Mouse (Mus musculus) forebrain, embryonic 13.5 days (tissue): ENCODE measurements around the gene Rpain. TPM values are rescaled to one million over a fixed set of nuclear protein-coding genes. Genes with fewer than 3 reads are reported as not detected.

ENCODE experiments used
- ATAC-seq: fragments of 200-750 bp; cut with Nextera tagmentation; 2 replicates; pipeline ENCODE4 v1.8.0; 2017
- H3K27ac ChIP-seq: fragments of 300-500 bp; sonication (generic); 2 replicates; pipeline ENCODE4 v1.5.1; 2015; ENCODE audit warnings: inconsistent platforms, mild to moderate bottlenecking, moderate library complexity
- H3K27me3 ChIP-seq: fragments of 300-500 bp; sonication (generic); 2 replicates; pipeline ENCODE4 v1.6.1; 2015; ENCODE audit warnings: mild to moderate bottlenecking, inconsistent platforms
- H3K36me3 ChIP-seq: fragments of 300-500 bp; sonication (generic); 2 replicates; pipeline ENCODE4 v1.6.1; 2015; ENCODE audit warnings: mild to moderate bottlenecking, inconsistent platforms; ENCODE audit not compliant: poor library complexity, severe bottlenecking
- H3K4me1 ChIP-seq: fragments of 300-500 bp; sonication (generic); 2 replicates; pipeline ENCODE4 v1.6.1; 2015; ENCODE audit warnings: inconsistent platforms
- H3K4me2 ChIP-seq: fragments of 300-500 bp; sonication (generic); 2 replicates; pipeline ENCODE4 v1.6.1; 2015; ENCODE audit warnings: inconsistent platforms, mild to moderate bottlenecking, moderate library complexity
- H3K4me3 ChIP-seq: fragments of 300-500 bp; sonication (generic); 2 replicates; pipeline ENCODE4 v1.5.1; 2015; ENCODE audit warnings: mild to moderate bottlenecking, inconsistent platforms
- H3K9ac ChIP-seq: fragments of 300-500 bp; sonication (generic); 2 replicates; pipeline ENCODE4 v1.6.1; 2015; ENCODE audit warnings: mild to moderate bottlenecking, inconsistent platforms
- H3K9me3 ChIP-seq: fragments of 300-500 bp; sonication (generic); replicated peaks from 2 replicates; pipeline ENCODE4 v1.6.1; 2016; ENCODE audit warnings: inconsistent platforms
- WGBS: fragments of 180-500 bp; shearing (Covaris S2); methylation state at CpG from one replicate; pipeline ENCODE4 v1.1.7; 2015; 5-methylcytosine and 5-hydroxymethylcytosine counted together
- polyA plus RNA-seq: library from polyadenylated mRNA; unstranded; fragments of >200 nt; fragmentation: Nextera tagmentation; extraction: Ambion mirVana; gene quantifications from 2 replicates; pipeline ENCODE4 v1.2.1, GENCODE M21; 2015

Gene Rpain
- polyA plus RNA-seq, result 92.5 and 96.0 TPM in 2 replicates

- Histone ChIP-seq H3K27ac (peak within 1 kb of the TSS; percentile 91), H3K4me1 (peaks cover 24% of the 10 kb centered on the region), H3K9ac (peak within 1 kb of the TSS; percentile 81), H3K27me3 (no peaks in the 10 kb centered on the region), H3K9me3 (no peaks in the 10 kb centered on the region), H3K36me3 (peaks cover 44% of the 10 kb centered on the region), H3K4me2 (peak within 1 kb of the TSS; percentile 88), H3K4me3 (peak within 1 kb of the TSS; percentile 71)
- under 1% methylated on average over 43 of the region's 43 CpGs for WGBS
- peak; percentile 99 for ATAC-seq
Observed at GRCm38 (mm10) chr11:70969821-70970559, at the start of gene Rpain, which contains the start of gene Nup88. TSS of gene Rpain (plus strand) at chr11:70970213. TSS of gene Nup88 (minus strand) at chr11:70969973.

- no peak overlapping the region for H3K9ac ChIP-seq
- no peaks in the 10 kb centered on the region for H3K4me1 ChIP-seq
- H3K9me3 ChIP-seq, result no peaks in the 10 kb centered on the region
- ATAC-seq, result no peak
- no peaks in the 10 kb centered on the region for H3K27me3 ChIP-seq
- H3K4me3 ChIP-seq, result no peak overlapping the region
- peaks cover 61% of the 10 kb centered on the region for H3K36me3 ChIP-seq
- WGBS, result 89% methylated on average over 5 of the region's 5 CpGs
- no peak overlapping the region for H3K27ac ChIP-seq
- no peak overlapping the region for H3K4me2 ChIP-seq
Observed at GRCm38 (mm10) chr11:70931461-70931860, 38.6 kb upstream of the Rpain start.

DNA sequence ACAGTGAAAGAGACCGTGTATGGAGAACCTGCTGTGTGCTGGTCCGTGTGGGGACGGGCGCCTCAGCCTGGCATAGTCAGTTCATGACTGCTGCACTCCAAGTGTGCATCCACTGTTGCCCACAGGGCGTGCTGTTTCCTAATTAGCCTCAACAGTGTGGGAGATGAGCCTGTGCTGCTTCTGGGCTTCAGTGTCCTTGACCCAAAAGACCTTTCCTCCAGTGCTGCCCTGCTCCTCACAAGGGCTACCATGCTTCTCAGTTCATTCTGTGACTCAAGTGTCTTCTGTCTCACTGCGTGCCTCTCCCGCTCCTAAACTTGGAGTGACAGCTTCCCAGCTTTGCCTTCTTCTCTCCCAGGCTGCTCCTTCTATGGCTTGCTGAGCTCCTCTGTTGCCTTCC, 34.7 kb upstream of the Rpain start:
- Histone ChIP-seq H3K4me3 (no peak overlapping the region), H3K4me1 (no peaks in the 10 kb centered on the region), H3K9me3 (no peaks in the 10 kb centered on the region), H3K9ac (no peak overlapping the region), H3K27ac (no peak overlapping the region), H3K27me3 (no peaks in the 10 kb centered on the region), H3K36me3 (peaks cover 77% of the 10 kb centered on the region), H3K4me2 (no peak overlapping the region)
- ATAC-seq, result no peak
- WGBS, result 93% methylated on average over 7 of the region's 7 CpGs

- no peaks in the 10 kb centered on the region for H3K27me3 ChIP-seq
- H3K4me1 ChIP-seq, result no peaks in the 10 kb centered on the region
- H3K27ac ChIP-seq, result no peak overlapping the region
- 93% methylated on average over 1 of the region's 1 CpGs for WGBS
- ATAC-seq, result no peak
- H3K9me3 ChIP-seq, result no peaks in the 10 kb centered on the region
- H3K9ac ChIP-seq, result no peak overlapping the region
- no peak overlapping the region for H3K4me2 ChIP-seq
- no peak overlapping the region for H3K4me3 ChIP-seq
- peaks cover 94% of the 10 kb centered on the region for H3K36me3 ChIP-seq
Observed at GRCm38 (mm10) chr11:70942596-70942995, 27.4 kb upstream of the Rpain start.

GRCm38 (mm10) chr11:70943651-70944050, 26.4 kb upstream of the Rpain start:
- H3K9ac ChIP-seq, result no peak overlapping the region
- H3K4me1 ChIP-seq, result no peaks in the 10 kb centered on the region
- no peak overlapping the region for H3K27ac ChIP-seq
- no peak overlapping the region for H3K4me3 ChIP-seq
- no peaks in the 10 kb centered on the region for H3K9me3 ChIP-seq
- no peaks in the 10 kb centered on the region for H3K27me3 ChIP-seq
- no peak for ATAC-seq
- 89% methylated on average over 7 of the region's 7 CpGs for WGBS
- peaks cover 96% of the 10 kb centered on the region for H3K36me3 ChIP-seq
- no peak overlapping the region for H3K4me2 ChIP-seq

- H3K4me2 ChIP-seq, result no peak overlapping the region
- WGBS, result 90% methylated on average over 4 of the region's 4 CpGs
- no peaks in the 10 kb centered on the region for H3K9me3 ChIP-seq
- no peak overlapping the region for H3K27ac ChIP-seq
- ATAC-seq, result no peak
- peaks cover 97% of the 10 kb centered on the region for H3K36me3 ChIP-seq
- no peaks in the 10 kb centered on the region for H3K4me1 ChIP-seq
- H3K27me3 ChIP-seq, result no peaks in the 10 kb centered on the region
- H3K9ac ChIP-seq, result no peak overlapping the region
- H3K4me3 ChIP-seq, result no peak overlapping the region
Observed at GRCm38 (mm10) chr11:70944935-70945817, 24.8 kb upstream of the Rpain start.

DNA sequence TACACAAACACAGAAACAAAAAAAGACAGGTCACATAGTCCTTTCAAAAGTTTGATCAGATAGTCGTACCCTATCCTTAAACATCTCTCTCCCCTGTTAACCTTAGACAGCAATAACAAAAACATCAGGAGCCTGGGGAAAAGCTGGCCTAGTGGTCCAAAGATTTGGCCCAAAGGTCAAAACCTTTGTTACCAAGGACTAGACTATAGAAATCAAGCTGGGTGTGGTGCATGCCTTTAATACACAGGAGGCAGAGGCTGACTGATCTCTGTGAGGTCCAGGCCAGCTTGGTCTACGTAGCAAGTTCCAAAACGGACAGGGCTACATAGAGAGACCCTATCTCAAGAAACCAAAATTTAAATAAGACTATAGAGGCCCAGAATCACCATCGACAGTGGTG, 15.3 kb upstream of the Rpain start:
- Histone ChIP-seq H3K27me3 (no peaks in the 10 kb centered on the region), H3K4me1 (no peaks in the 10 kb centered on the region), H3K9me3 (no peaks in the 10 kb centered on the region), H3K9ac (no peak overlapping the region), H3K4me3 (no peak overlapping the region), H3K27ac (no peak overlapping the region), H3K36me3 (peaks cover 96% of the 10 kb centered on the region), H3K4me2 (no peak overlapping the region)
- 88% methylated on average over 4 of the region's 4 CpGs for WGBS
- no peak for ATAC-seq

- H3K4me3 ChIP-seq, result no peak overlapping the region
- 90% methylated on average over 5 of the region's 5 CpGs for WGBS
- no peaks in the 10 kb centered on the region for H3K27me3 ChIP-seq
- H3K9me3 ChIP-seq, result no peaks in the 10 kb centered on the region
- H3K4me2 ChIP-seq, result no peak overlapping the region
- no peak overlapping the region for H3K27ac ChIP-seq
- peaks cover 94% of the 10 kb centered on the region for H3K36me3 ChIP-seq
- H3K4me1 ChIP-seq, result no peaks in the 10 kb centered on the region
- no peak for ATAC-seq
- no peak overlapping the region for H3K9ac ChIP-seq
Observed at GRCm38 (mm10) chr11:70960786-70961554, 9.0 kb upstream of the Rpain start.

DNA sequence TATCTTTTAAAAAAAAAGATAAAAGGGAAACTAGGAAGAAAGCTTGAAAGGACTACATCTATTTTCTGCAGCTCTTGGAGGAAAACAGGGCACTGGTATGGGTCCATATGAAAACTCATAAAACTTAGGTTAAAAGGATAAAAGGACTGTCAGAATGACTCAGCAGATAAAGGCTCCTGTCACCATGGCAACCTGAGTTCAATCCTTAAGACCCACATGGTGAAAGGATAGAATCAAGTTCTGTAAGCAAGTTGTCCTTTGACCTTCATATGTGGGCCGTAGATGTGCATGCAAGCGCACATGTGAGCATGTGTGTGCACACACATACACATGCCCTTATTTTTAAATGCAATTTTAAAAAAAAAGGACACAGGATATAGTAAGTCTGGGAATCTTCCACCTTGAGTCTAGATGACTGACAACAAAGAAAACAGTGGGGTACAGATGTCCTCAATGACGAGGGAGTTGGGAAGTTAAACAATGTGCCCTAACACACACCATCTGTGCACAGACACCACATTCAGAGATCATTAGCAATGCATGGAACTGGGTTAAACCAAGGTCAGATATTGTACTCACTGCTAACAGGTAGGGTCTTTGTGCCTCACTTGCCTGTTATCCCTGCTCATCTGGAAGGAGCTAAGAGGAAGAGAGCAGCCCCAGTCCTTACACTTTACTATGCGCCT, 5.6 kb upstream of the Rpain start:
- no peak overlapping the region for H3K9ac ChIP-seq
- no peak overlapping the region for H3K4me2 ChIP-seq
- H3K27me3 ChIP-seq, result no peaks in the 10 kb centered on the region
- H3K4me3 ChIP-seq, result no peak overlapping the region
- ATAC-seq, result no peak
- H3K36me3 ChIP-seq, result peaks cover 72% of the 10 kb centered on the region
- H3K4me1 ChIP-seq, result peaks cover 17% of the 10 kb centered on the region
- no peaks in the 10 kb centered on the region for H3K9me3 ChIP-seq
- 78% methylated on average over 4 of the region's 4 CpGs for WGBS
- H3K27ac ChIP-seq, result no peak overlapping the region

DNA sequence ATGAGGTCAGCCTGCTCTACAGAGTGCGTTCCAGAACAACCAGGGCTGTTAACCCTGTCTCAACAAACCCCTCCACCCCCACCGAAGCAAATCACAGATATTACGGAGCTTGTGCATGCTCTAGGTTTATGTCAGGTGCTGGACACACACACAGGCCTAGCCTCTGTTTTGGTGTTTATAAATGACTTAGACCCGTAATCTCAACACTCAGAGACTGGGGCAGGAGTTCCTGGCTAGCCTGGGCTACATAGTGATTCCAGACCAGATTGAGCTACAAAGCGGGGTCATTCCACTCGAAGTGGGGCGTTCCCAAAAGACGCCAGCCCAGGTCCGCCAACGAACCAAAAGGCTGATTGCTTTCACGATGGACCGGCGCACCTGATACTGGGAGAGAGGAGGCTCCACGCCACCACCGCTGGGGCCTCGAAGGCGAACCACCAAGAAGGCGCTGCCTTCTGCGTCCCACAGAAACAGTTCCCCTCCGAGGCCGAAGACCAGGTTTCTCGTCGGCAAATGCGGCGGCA, 680 bp upstream of the Rpain start:
- Histone ChIP-seq H3K4me2 (peak overlapping the region; percentile 88), H3K4me1 (peaks cover 24% of the 10 kb centered on the region), H3K36me3 (peaks cover 44% of the 10 kb centered on the region), H3K9me3 (no peaks in the 10 kb centered on the region), H3K9ac (peak overlapping the region; percentile 81), H3K27me3 (no peaks in the 10 kb centered on the region), H3K4me3 (peak overlapping the region; percentile 71), H3K27ac (peak overlapping the region; percentile 80)
- under 1% methylated on average over 25 of the region's 25 CpGs for WGBS
- ATAC-seq, result peak; percentile 26
